Mouse (Mus musculus) CD8-positive naive resting alpha-beta T cell, adult 2 months (primary cell): ENCODE measurements around the gene Abl2.

Source experiments
- DNase-seq, 2 experiments: peaks; one replicate each; pipeline ENCODE4 v3.0.0; 2022; ENCODE audit warnings: low read depth in 2 of 2, low spot score in 2 of 2

Abl2 gene

DNA sequence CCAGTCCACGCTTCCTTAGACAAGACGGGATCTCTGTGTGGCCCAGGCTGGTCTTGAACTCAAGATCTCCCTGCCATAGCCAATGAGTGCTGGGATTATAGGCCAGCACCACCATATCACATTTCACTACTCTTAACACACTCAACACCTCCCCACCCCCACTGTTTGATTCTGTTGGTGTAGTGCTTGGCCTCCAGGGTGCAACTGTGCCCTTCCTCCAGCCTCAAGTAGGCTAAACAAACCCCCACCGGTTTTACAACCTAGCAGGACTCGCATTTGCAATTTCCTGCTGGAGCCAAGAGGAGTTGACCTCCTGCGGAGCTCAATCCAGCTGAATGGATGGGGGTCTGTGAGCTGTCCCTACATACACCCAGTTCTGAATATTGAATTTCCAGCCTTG lies 110.0 kb downstream of the Abl2 start:
- DNase-seq, result no peak

GRCm38 (mm10) chr1:156669208-156669983 lies 110.8 kb downstream of the Abl2 start:
- DNase-seq, result no peak

DNA sequence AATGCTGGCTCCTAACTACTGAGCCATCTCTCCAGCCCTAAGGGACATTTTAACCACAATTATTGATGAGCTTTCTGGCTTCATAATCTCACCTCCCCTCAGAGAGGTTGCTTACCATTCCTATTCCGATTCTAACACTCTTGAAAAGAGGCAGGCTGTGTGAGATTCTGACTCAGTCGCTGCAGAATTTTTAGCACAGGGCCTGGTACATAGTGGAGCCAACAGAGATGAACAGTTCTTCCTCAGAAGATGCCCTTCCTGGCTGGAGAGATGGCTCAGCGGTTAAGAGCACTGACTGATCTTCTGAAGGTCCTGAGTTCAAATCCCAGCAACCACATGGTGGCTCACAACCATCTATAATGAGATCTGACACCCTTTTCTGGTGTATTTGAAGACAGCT lies 113.3 kb downstream of the Abl2 start:
- no peak for DNase-seq

DNA sequence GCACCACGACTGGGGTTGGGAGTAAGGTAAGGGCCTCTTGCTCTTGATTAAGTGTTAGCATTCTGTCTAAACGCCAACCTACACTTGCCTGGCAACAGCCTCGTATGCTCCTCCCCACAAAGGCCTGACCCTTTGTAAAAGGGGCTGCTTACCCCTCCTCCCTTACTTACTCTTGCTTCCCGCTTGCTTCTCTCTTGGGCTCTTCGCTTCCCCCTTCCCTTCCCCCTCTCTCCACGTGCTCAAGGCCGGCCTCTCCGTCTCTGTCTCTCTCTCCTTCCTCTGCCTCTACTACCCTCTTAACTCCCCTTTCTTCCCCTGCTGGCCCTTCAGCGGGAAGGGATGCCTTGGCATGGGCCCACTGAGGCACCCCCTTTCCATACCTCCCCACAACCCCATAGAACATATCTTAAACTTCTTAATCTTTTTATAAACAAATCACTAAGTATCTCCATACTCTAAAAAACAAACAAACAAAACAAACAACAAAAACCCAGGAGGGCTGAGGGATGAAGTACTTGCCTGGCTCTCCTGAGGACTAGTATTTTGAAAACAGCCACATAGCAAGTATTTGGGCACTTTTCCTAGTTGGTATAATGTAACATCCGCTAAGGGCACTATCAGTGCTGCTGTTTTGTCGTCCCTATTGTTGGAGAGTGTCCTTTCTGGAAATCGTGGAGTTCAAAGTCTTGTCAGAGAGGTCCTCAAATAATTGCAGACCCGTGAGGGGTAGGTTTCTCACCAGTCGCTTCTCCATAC lies 114.3 kb downstream of the Abl2 start:
- peak in 1 of 2 experiments; percentile 14 for DNase-seq

DNA sequence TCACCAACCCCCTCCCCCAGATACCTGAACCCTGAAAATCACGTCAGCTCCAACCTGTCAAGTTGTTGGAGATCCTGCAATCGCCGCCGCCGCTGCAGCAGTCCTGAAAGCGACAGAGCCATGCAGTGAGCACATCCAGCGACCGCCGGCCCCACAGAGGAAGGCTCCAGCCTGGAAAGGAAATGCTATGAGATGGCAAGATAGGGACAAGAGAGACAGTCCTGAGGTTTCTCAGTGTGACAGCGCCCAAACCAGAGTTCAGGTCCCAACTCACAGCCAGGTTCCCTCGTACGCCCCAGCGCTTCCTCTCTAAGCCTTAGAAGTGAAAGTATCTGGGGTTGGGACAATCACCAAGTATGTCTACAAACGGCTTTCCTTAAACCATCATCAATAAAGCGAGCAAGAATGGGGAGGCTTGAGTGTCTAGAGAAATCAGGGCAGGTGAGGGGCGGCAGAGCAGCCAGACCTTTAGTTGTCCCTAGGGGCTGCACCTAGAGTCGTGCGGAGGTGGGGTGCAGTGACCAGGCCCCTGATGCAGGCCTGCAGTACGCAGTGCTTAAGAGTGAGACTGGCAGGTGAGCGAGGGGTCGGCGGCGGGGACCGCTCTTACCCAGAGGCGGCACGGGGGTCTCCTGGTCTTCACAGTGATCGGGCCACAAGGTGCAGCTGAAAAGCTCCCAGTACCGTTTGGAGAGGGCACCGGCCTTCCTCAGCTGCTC lies 115.0 kb downstream of the Abl2 start:
- peak; percentile 18 to 37 for DNase-seq

DNA sequence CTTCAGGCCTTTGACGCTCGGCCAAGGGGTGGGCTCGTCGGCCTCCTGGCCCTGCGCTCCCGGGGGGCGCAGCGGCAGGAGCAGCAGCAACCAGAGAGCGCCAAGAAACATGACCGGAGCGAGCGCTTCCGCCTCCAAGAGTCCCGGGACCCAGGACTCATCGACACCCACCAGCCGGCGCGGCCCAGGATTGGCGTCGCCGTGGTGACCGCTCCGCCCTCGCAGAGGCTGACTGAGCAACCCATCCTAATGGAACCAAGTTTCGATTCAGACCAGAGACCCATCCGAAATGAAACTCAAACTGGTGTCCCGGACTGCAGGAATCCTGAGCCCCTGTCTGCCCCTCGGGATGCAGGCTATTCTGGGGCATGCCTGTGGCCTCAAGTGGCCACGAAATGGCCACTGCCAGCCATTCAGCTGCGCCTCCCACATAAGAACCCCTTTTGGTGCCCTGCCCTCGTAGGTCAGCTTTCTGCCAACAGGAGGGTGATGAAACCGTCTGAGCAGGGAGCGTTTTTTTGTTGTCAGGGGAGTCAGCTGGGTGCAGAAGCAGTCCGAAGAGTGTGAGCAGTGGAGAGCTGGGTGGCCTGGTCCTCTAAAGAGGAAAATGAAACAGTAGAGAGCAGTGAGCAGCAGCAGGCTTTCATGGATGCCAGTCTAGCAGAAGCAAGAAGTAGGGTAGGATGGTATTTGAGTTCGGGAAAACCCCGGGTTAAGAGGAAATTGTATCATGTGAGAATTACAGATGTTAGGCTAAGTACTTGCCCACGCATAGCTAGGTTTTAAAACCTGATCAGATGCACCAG lies 115.8 kb downstream of the Abl2 start, which contains the start of gene Tor3a:
TSS of gene Tor3a (minus strand) at position 162 of the 806 bp plus-strand sequence.
- peak; percentile 50 to 60 for DNase-seq

DNA sequence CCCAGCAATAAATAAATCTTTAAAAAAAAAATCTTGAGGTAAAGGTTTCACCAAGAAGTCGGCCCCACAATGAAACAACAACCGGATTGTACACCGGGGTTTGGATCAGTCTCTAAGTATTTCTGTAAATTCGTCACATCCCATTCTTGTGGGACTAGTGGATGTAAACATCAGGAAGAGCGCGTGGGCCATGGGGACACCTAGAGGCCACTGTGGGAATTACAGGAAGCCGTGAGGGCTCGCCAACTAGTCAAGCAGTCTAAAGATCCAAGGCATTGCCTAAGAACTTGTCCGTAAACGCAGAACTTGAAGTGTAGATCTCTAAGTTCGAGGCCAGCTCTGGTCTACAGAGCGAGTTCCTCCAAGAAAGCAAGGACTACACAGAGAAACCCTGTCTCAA lies 117.6 kb downstream of the Abl2 start:
- DNase-seq, result peak; percentile 39 to 46

- DNase-seq, result no peak
Observed at GRCm38 (mm10) chr1:156676596-156676995, 118.0 kb downstream of the Abl2 start.

- no peak for DNase-seq
Observed at GRCm38 (mm10) chr1:156677230-156677629, 118.6 kb downstream of the Abl2 start.

DNA sequence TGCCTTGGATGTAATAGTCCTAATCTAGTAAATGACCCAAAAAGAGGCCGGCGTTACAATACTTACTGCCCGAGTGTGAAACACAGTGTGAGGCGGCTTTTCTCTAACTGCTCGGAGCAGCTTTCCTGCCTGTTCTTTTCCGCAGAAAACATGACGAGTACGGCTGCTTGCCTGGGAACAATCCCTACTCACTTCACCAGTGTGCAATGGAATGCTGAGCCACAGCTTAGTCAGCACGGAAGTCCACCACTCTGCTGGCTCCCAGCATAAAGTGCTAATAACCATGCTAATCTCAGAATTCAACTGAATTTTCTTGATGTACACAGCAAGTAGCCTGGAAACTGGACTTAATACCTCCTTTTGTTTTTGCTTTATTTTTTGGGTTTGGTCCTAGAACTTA lies 121.0 kb downstream of the Abl2 start:
- DNase-seq, result no peak

- DNase-seq, result no peak
Observed at GRCm38 (mm10) chr1:156686025-156686661, 127.6 kb downstream of the Abl2 start.
